In genomic region chr17:25985306-25986294, GRCm38 (mm10) we compare ENCODE assay signal across 1 mouse cellular context.
TF ChIP-seq lines count a peak whose summit lies in the region.

Capn15 (minus strand) TSS chr17:25985796.

TF ChIP-seq in MEL, 35 proteins besides CTCF, POLR2A, EP300 and RAD21 (continued from another document):
- TF ChIP-seq USF2 (IDR thresholded peaks at IDR 0.05; ENCODE audit: borderline replicate concordance in 1 of 2, insufficient read depth in 1 of 2, low read depth in 1 of 2, low read length in 2 of 2) (no peak), USF1 (IDR thresholded peaks at IDR 0.05; ENCODE audit: low read depth, low read length) (0 out of 2 replicates have a peak, but pooled peaks have one; percentile 8), MAZ (IDR thresholded peaks at IDR 0.05; ENCODE audit: low read depth, low read length) (0 out of 2 replicates have a peak, but pooled peaks have one; percentile 33), MAFK (IDR thresholded peaks at IDR 0.05; ENCODE audit: borderline replicate concordance, low read depth, low read length) (no peak)
